Mouse (Mus musculus): ENCODE data around the gene Mcm2. TPM values are rescaled to one million over a fixed set of nuclear protein-coding genes. Genes with fewer than 3 reads are reported as not detected.

Mcm2 gene
- polyA plus RNA-seq, 1 experiment from 2014 or later = 20.5 TPM

DNA sequence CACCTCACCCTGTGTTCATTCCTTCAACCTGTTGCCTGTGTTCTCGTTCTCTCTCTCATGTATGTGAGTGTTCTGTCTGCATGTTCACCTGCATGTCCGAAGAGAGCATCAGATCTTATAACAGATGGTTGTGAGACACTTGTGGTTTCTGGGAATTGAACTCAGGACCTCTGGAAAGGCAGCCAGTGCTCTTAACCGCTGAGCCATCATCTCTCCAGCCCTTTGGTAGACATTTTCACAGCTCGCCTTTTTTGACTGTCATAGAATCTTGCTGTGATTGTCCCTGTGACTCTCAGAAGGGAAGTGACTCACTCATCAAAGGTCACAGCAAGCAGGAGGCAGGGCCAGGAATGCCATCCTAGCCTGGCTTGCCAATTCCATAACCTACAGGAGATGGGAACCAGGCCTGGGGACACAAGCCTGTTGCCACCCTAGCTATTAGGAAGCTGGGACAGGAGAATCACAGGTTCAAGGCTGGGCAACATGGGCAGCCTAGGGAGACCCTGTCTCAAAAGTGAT lies 5.9 kb upstream of the Mcm2 start:
- H3K9ac ChIP-seq (replicated peaks) = no peak overlapping the region; the same call in 1 of the 2 replicates
- ATAC-seq (ENCODE audit: low FRiP score) = no peak
- no peaks in the 10 kb centered on the region for H3K9me3 ChIP-seq (replicated peaks)
- H3K36me3 ChIP-seq = peaks cover 6% of the 10 kb centered on the region; the same call in 1 of the 2 replicates
- peaks cover 39% of the 10 kb centered on the region for H3K4me1 ChIP-seq
- H3K4me2 ChIP-seq = no peak overlapping the region
- WGBS = 92% methylated on average over 4 of the region's 4 CpGs
- H3K27me3 ChIP-seq (replicated peaks) = no peaks in the 10 kb centered on the region
- H3K27ac ChIP-seq (replicated peaks) = no peak overlapping the region
- H3K4me3 ChIP-seq (replicated peaks) = no peak overlapping the region

- H3K27me3 ChIP-seq (replicated peaks) = no peaks in the 10 kb centered on the region
- no peaks in the 10 kb centered on the region for H3K36me3 ChIP-seq
- ATAC-seq (ENCODE audit: low FRiP score) = no peak
- no peak overlapping the region for H3K27ac ChIP-seq (replicated peaks)
- 75% methylated on average over 5 of the region's 5 CpGs for WGBS
- H3K9ac ChIP-seq (replicated peaks) = peak overlapping the region; percentile 77; the same call in 1 of the 2 replicates
- peak overlapping the region; percentile 77 for H3K4me3 ChIP-seq (replicated peaks)
- peak overlapping the region; percentile 99 for H3K4me2 ChIP-seq
- H3K4me1 ChIP-seq = peaks cover 44% of the 10 kb centered on the region
- H3K9me3 ChIP-seq (replicated peaks) = no peaks in the 10 kb centered on the region
These were observed 5.1 kb upstream of the Mcm2 start for GRCm38 (mm10) chr6:88903708-88904107.

DNA sequence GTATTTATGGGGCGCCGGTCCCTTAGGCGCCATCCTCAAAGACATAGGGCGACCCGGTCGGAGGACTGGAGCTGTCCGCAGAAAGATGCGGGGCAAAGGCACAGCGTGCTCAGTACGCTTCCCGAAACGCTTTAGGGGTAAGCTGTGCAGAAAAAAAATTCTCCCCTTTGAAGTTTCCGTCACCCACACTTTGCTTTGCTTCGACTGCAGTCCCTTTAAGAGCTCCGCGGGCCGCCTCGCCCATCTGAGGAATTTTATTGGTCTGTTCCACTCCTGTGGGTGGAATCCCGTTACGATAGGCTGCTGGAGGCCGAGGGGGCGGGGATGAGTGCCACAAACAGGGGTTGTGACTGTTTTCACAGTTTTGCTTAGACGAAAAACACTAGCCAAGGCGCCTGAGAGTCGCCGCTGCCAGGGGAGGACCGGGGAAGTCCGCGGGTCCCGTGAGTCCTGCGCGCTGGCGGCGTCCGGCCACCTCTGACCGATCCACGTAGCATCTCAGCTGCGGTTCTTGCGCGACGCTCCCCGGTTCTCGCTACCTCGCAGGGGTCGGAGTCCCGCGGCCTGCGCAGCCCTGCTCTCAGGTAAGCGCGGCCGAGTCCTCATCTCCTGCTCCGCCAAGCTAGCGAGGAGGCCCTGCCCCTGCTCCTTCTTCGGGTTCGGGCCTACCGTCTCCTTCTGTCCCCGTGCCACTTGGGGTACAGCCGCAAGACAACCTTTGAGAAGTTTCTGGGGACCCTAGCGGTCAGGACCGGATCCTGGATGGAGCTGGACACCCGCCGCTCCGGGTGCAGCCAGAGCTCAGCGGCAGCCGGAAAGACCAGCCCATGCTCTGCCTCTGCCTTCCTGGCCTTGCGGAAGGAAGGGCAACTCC lies 3.6 kb upstream of the Mcm2 start, which contains the start of gene Tpra1:
TSS of gene Tpra1 (plus strand) at position 305 of the 874 bp plus-strand sequence.
- WGBS = under 1% methylated on average over 66 of the region's 66 CpGs
- Histone ChIP-seq H3K4me3 (replicated peaks) (peak within 1 kb of the TSS; percentile 77), H3K9me3 (replicated peaks) (no peaks in the 10 kb centered on the region), H3K4me1 (peaks cover 55% of the 10 kb centered on the region), H3K27ac (replicated peaks) (peak within 1 kb of the TSS; percentile 92), H3K36me3 (no peaks in the 10 kb centered on the region), H3K27me3 (replicated peaks) (no peaks in the 10 kb centered on the region), H3K9ac (replicated peaks) (peak within 1 kb of the TSS; percentile 77), H3K4me2 (peak within 1 kb of the TSS; percentile 99)
- ATAC-seq (ENCODE audit: low FRiP score) = peak; percentile 91

DNA sequence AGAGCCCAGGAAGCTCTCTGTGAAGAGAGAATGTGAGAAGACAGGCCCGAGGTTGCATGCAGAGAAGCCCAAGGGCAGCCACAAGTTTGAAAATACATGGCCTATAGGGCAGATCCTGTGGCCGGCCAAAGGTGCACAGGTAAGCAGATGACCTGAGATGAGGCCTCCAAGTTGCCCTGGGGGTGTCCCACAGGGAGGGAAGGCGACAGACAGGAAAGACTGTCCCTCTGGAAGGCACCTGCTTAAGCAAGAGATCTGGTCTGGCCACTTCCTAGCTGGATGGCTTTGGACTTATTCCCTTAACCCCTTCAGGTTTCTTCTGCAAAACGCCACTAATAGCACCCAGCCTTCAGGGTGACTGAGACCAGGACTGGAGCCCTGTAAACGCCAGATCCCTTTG lies 2.9 kb upstream of the Mcm2 start:
- Histone ChIP-seq H3K4me1 (peaks cover 53% of the 10 kb centered on the region), H3K4me2 (peak overlapping the region; percentile 99), H3K27ac (replicated peaks) (peak overlapping the region; percentile 81), H3K36me3 (no peaks in the 10 kb centered on the region), H3K9ac (replicated peaks) (peak overlapping the region; percentile 77), H3K4me3 (replicated peaks) (peak overlapping the region; percentile 77), H3K27me3 (replicated peaks) (no peaks in the 10 kb centered on the region), H3K9me3 (replicated peaks) (no peaks in the 10 kb centered on the region)
- 8% methylated on average over 5 of the region's 5 CpGs for WGBS
- no peak for ATAC-seq (ENCODE audit: low FRiP score)

DNA sequence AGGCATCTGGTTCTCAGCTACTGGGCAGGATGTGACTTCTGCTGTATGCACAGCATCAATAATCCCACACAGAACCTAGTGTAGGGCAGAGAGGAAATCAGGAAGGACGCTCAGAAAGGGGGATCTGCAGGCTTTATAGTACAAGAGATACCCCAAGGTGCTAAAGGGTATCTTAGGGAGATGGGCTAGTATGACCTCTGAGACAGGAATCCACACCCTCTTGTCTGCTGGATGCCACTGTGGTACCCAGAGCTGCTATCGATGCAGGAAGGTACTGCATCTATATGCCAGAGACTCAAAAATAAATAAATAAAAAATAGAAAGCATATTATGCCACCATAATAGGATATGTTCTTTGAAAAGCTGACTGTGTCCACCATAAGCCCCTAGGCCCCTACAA lies 1.0 kb upstream of the Mcm2 start:
- Histone ChIP-seq H3K9ac (replicated peaks) (no peak overlapping the region), H3K27ac (replicated peaks) (no peak overlapping the region), H3K4me2 (no peak overlapping the region), H3K36me3 (no peaks in the 10 kb centered on the region), H3K27me3 (replicated peaks) (no peaks in the 10 kb centered on the region), H3K4me3 (replicated peaks) (no peak overlapping the region), H3K4me1 (peaks cover 45% of the 10 kb centered on the region), H3K9me3 (replicated peaks) (no peaks in the 10 kb centered on the region)
- WGBS = 93% methylated on average over 2 of the region's 2 CpGs
- no peak for ATAC-seq (ENCODE audit: low FRiP score)

- Histone ChIP-seq H3K9ac (replicated peaks) (no peak overlapping the region), H3K27me3 (replicated peaks) (no peaks in the 10 kb centered on the region), H3K4me1 (peaks cover 40% of the 10 kb centered on the region), H3K27ac (replicated peaks) (no peak overlapping the region), H3K36me3 (no peaks in the 10 kb centered on the region), H3K4me2 (peak overlapping the region; percentile 96), H3K9me3 (replicated peaks) (no peaks in the 10 kb centered on the region), H3K4me3 (replicated peaks) (peak overlapping the region; percentile 62)
- 60% methylated on average over 4 of the region's 4 CpGs for WGBS
- ATAC-seq (ENCODE audit: low FRiP score) = no peak
These were observed 506 bp upstream of the Mcm2 start for GRCm38 (mm10) chr6:88899086-88899485.

- H3K4me2 ChIP-seq = peak overlapping the region; percentile 96
- H3K27ac ChIP-seq (replicated peaks) = no peak overlapping the region
- peaks cover 26% of the 10 kb centered on the region for H3K4me1 ChIP-seq
- H3K4me3 ChIP-seq (replicated peaks) = 0 out of 2 replicates have a peak overlapping the region, but pooled peaks have one; percentile 1
- 0 out of 2 replicates have a peak overlapping the region, but pooled peaks have one; percentile 7 for H3K9ac ChIP-seq (replicated peaks)
- H3K9me3 ChIP-seq (replicated peaks) = no peaks in the 10 kb centered on the region
- H3K36me3 ChIP-seq = peaks cover 7% of the 10 kb centered on the region; the same call in 1 of the 2 replicates
- H3K27me3 ChIP-seq (replicated peaks) = no peaks in the 10 kb centered on the region
- 77% methylated on average over 7 of the region's 7 CpGs for WGBS
- no peak for ATAC-seq (ENCODE audit: low FRiP score)
These were observed 1.3 kb downstream of the Mcm2 start for GRCm38 (mm10) chr6:88897246-88897645.

DNA sequence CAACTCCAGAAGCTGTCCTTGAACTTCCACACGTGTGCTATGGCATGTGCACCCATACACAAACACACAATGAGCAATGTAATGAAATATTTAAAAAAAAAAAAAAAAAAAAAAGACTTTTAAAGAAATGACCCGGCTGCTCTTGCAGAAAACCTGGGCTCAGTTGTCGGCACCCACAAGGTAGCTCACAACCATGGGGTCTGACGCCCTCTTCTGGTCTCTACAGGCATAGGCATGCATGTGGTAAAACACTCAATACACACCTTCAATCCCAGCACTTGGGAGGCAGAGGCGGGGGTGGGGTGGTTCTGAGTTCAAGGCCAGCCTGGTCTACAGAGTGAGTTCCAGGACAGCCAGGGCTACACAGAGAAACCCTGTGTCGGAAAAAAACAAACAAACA lies 2.6 kb downstream of the Mcm2 start:
- Histone ChIP-seq H3K4me2 (no peak overlapping the region), H3K4me3 (replicated peaks) (no peak overlapping the region), H3K4me1 (peaks cover 17% of the 10 kb centered on the region), H3K9me3 (replicated peaks) (no peaks in the 10 kb centered on the region), H3K27me3 (replicated peaks) (no peaks in the 10 kb centered on the region), H3K27ac (replicated peaks) (no peak overlapping the region), H3K36me3 (peaks cover 15% of the 10 kb centered on the region; the same call in 1 of the 2 replicates), H3K9ac (replicated peaks) (no peak overlapping the region)
- 89% methylated on average over 6 of the region's 6 CpGs for WGBS
- ATAC-seq (ENCODE audit: low FRiP score) = no peak

DNA sequence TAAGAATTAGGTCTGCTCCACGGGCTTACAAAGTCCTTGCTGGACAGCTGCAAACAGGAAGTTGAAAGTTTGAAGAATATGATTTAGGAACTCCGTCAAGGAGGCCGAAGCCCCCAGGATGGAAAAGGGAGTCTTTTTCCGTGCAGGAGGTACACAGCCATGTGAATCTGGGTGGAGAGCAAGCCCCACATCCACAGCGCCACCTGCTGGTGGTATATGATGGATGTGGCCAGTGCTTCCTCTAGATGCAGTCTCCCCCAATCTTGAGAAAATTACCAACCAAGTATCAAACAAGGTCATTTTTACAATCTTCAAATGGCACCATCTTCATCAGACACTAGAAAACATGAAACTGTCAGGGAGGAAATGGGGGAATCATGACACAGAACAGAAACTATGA lies 5.0 kb downstream of the Mcm2 start:
- H3K4me2 ChIP-seq = no peak overlapping the region
- H3K4me1 ChIP-seq = peaks cover 11% of the 10 kb centered on the region
- no peak overlapping the region for H3K27ac ChIP-seq (replicated peaks)
- peaks cover 23% of the 10 kb centered on the region for H3K36me3 ChIP-seq
- H3K4me3 ChIP-seq (replicated peaks) = no peak overlapping the region
- H3K27me3 ChIP-seq (replicated peaks) = no peaks in the 10 kb centered on the region
- no peak overlapping the region for H3K9ac ChIP-seq (replicated peaks)
- WGBS = 65% methylated on average over 5 of the region's 5 CpGs
- ATAC-seq (ENCODE audit: low FRiP score) = no peak
- no peaks in the 10 kb centered on the region for H3K9me3 ChIP-seq (replicated peaks)

GRCm38 (mm10) chr6:88890832-88891231 lies 7.7 kb downstream of the Mcm2 start:
- H3K4me3 ChIP-seq (replicated peaks) = no peak overlapping the region
- ATAC-seq (ENCODE audit: low FRiP score) = no peak
- peaks cover 25% of the 10 kb centered on the region for H3K36me3 ChIP-seq
- WGBS = 94% methylated on average over 7 of the region's 7 CpGs
- H3K27me3 ChIP-seq (replicated peaks) = no peaks in the 10 kb centered on the region
- 0 out of 2 replicates have a peak, but pooled peaks cover 5% of the 10 kb centered on the region for H3K4me1 ChIP-seq
- no peaks in the 10 kb centered on the region for H3K9me3 ChIP-seq (replicated peaks)
- no peak overlapping the region for H3K27ac ChIP-seq (replicated peaks)
- no peak overlapping the region for H3K4me2 ChIP-seq
- no peak overlapping the region for H3K9ac ChIP-seq (replicated peaks)

DNA sequence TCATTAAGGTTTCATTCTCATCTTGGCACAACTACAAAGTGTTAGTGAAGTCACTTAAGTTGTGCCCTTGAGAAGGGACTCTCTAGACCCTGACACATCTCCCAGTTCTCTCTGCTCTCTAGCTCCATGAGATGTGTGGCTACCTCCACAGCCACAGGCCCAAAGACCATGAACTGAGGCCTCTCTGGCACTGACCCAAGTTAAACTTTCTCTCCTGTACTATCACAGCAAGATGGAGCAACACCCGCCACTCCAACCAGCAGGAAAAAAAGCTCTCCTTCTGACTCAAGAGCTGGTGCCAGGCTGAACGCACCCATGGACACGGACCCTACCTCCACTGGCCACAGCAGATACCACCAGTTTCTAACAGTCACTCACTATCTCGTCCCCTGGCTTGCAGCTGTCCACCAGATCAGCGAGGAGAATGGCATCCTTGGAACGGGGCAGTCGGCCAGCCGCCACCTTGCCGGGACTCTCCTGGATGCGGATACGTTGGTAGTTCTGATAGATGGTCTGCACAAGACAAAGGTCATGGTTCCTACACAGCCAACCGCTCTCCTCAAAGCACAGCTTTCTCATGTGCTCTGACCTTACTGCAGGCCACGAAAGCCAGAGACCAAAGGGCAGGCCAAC lies 9.1 kb downstream of the Mcm2 start:
- H3K9me3 ChIP-seq (replicated peaks) = no peaks in the 10 kb centered on the region
- WGBS = 95% methylated on average over 13 of the region's 13 CpGs
- ATAC-seq (ENCODE audit: low FRiP score) = no peak
- no peak overlapping the region for H3K4me3 ChIP-seq (replicated peaks)
- H3K4me2 ChIP-seq = no peak overlapping the region
- no peak overlapping the region for H3K9ac ChIP-seq (replicated peaks)
- no peaks in the 10 kb centered on the region for H3K27me3 ChIP-seq (replicated peaks)
- H3K36me3 ChIP-seq = peaks cover 34% of the 10 kb centered on the region
- H3K4me1 ChIP-seq = 0 out of 2 replicates have a peak, but pooled peaks cover 5% of the 10 kb centered on the region
- no peak overlapping the region for H3K27ac ChIP-seq (replicated peaks)

All from neural tube, embryonic 15.5 days (tissue).